Mouse (Mus musculus) embryonic facial prominence, embryonic 13.5 days (tissue): ENCODE measurements around the gene Mrpl27. TPM values are rescaled to one million over a fixed set of nuclear protein-coding genes. Genes with fewer than 3 reads are reported as not detected.
A peak's percentile ranks its signal among the peaks of the same experiment; 100 is the strongest.

ENCODE experiments used
- ATAC-seq: fragments of 200-750 bp; cut with Nextera tagmentation; 2 replicates; pipeline ENCODE4 v1.8.0; 2017; ENCODE audit warnings: low read depth; ENCODE audit not compliant: insufficient number of reproducible peaks, insufficient read depth, low FRiP score, low TSS enrichment
- H3K27ac ChIP-seq: fragments of 300-500 bp; sonication (generic); 2 replicates; pipeline ENCODE4 v1.5.1; 2015; ENCODE audit warnings: moderate library complexity, mild to moderate bottlenecking, inconsistent platforms
- H3K27me3 ChIP-seq: fragments of 300-500 bp; sonication (generic); 2 replicates; pipeline ENCODE4 v1.6.1; 2015; ENCODE audit warnings: mild to moderate bottlenecking, inconsistent platforms
- H3K36me3 ChIP-seq: fragments of 300-500 bp; sonication (generic); 2 replicates; pipeline ENCODE4 v1.6.1; 2015; ENCODE audit warnings: mild to moderate bottlenecking, inconsistent platforms
- H3K4me1 ChIP-seq: fragments of 300-500 bp; sonication (generic); 2 replicates; pipeline ENCODE4 v1.6.1; 2015; ENCODE audit warnings: inconsistent platforms
- H3K4me2 ChIP-seq: fragments of 300-500 bp; sonication (generic); 2 replicates; pipeline ENCODE4 v1.6.1; 2015; ENCODE audit warnings: moderate library complexity, mild to moderate bottlenecking, inconsistent platforms
- H3K4me3 ChIP-seq: fragments of 300-500 bp; sonication (generic); 2 replicates; pipeline ENCODE4 v1.5.1; 2015; ENCODE audit warnings: mild to moderate bottlenecking, inconsistent platforms
- H3K9ac ChIP-seq: fragments of 300-500 bp; sonication (generic); 2 replicates; pipeline ENCODE4 v1.6.1; 2015; ENCODE audit warnings: mild to moderate bottlenecking, inconsistent platforms
- H3K9me3 ChIP-seq: fragments of 300-500 bp; sonication (generic); 2 replicates; pipeline ENCODE4 v1.6.1; 2016; ENCODE audit warnings: inconsistent platforms
- WGBS: fragments of 180-500 bp; shearing (Covaris S2); methylation state at CpG from one replicate; pipeline ENCODE4 v1.1.7; 2015; ENCODE audit warnings: mixed read lengths; 5-methylcytosine and 5-hydroxymethylcytosine counted together
- polyA plus RNA-seq: library from polyadenylated mRNA; unstranded; fragments of >200 nt; fragmentation: Nextera tagmentation; extraction: Ambion mirVana; gene quantifications from 2 replicates; pipeline ENCODE4 v1.2.1, GENCODE M21; 2015

The Mrpl27 gene
- polyA plus RNA-seq = 144 and 153 TPM in 2 replicates

- peak; percentile 79 for ATAC-seq
- Histone ChIP-seq H3K27me3 (no peaks in the 10 kb centered on the region), H3K9ac (peak within 1 kb of the TSS; percentile 73), H3K27ac (peak within 1 kb of the TSS; percentile 95), H3K4me2 (peak within 1 kb of the TSS; percentile 69), H3K36me3 (peaks cover 46% of the 10 kb centered on the region), H3K9me3 (no peaks in the 10 kb centered on the region), H3K4me3 (peak within 1 kb of the TSS; percentile 64), H3K4me1 (peaks cover 15% of the 10 kb centered on the region)
- WGBS = under 1% methylated on average over 32 of the region's 32 CpGs
These were observed at the start of gene Mrpl27, which contains the start of gene Eme1 for GRCm38 (mm10) chr11:94653663-94654436. Gene Mrpl27 (plus strand): TSS chr11:94653767. Gene Eme1 (minus strand): TSS chr11:94653964.

GRCm38 (mm10) chr11:94610744-94611740 lies 42.5 kb upstream of the Mrpl27 start:
- Histone ChIP-seq H3K9me3 (no peaks in the 10 kb centered on the region), H3K27me3 (peaks cover 6% of the 10 kb centered on the region; the same call in 1 of the 2 replicates), H3K27ac (no peak overlapping the region), H3K4me2 (no peak overlapping the region), H3K9ac (no peak overlapping the region), H3K36me3 (no peaks in the 10 kb centered on the region), H3K4me3 (no peak overlapping the region), H3K4me1 (no peaks in the 10 kb centered on the region)
- 76% methylated on average over 4 of the region's 4 CpGs for WGBS
- no peak for ATAC-seq

- no peak for ATAC-seq
- H3K36me3 ChIP-seq = no peaks in the 10 kb centered on the region
- H3K9me3 ChIP-seq = no peaks in the 10 kb centered on the region
- no peak overlapping the region for H3K27ac ChIP-seq
- whole genome bisulfite sequencing = 72% methylated on average over 4 of the region's 4 CpGs
- no peak overlapping the region for H3K4me2 ChIP-seq
- H3K9ac ChIP-seq = no peak overlapping the region
- peaks cover 6% of the 10 kb centered on the region; the same call in 1 of the 2 replicates for H3K27me3 ChIP-seq
- H3K4me1 ChIP-seq = no peaks in the 10 kb centered on the region
- H3K4me3 ChIP-seq = no peak overlapping the region
These were observed 39.0 kb upstream of the Mrpl27 start for GRCm38 (mm10) chr11:94614603-94615002.

- Histone ChIP-seq H3K4me2 (no peak overlapping the region), H3K4me1 (no peaks in the 10 kb centered on the region), H3K36me3 (no peaks in the 10 kb centered on the region), H3K27ac (no peak overlapping the region), H3K9me3 (no peaks in the 10 kb centered on the region), H3K9ac (no peak overlapping the region), H3K27me3 (peaks cover 6% of the 10 kb centered on the region; the same call in 1 of the 2 replicates), H3K4me3 (no peak overlapping the region)
- 23% methylated on average over 4 of the region's 4 CpGs for WGBS
- ATAC-seq = 0 out of 2 replicates have a peak, but pooled peaks have one; percentile 37
These were observed 38.1 kb upstream of the Mrpl27 start for GRCm38 (mm10) chr11:94615494-94615893.

GRCm38 (mm10) chr11:94617646-94618045 lies 35.9 kb upstream of the Mrpl27 start:
- peaks cover 6% of the 10 kb centered on the region; the same call in 1 of the 2 replicates for H3K27me3 ChIP-seq
- no peak overlapping the region for H3K9ac ChIP-seq
- no peak overlapping the region for H3K4me2 ChIP-seq
- H3K9me3 ChIP-seq = no peaks in the 10 kb centered on the region
- 90% methylated on average over 2 of the region's 2 CpGs for WGBS
- H3K27ac ChIP-seq = no peak overlapping the region
- no peak for ATAC-seq
- no peaks in the 10 kb centered on the region for H3K36me3 ChIP-seq
- H3K4me1 ChIP-seq = no peaks in the 10 kb centered on the region
- no peak overlapping the region for H3K4me3 ChIP-seq

- no peaks in the 10 kb centered on the region for H3K9me3 ChIP-seq
- WGBS = 61% methylated on average over 6 of the region's 6 CpGs
- H3K27ac ChIP-seq = no peak overlapping the region
- no peak for ATAC-seq
- H3K9ac ChIP-seq = no peak overlapping the region
- H3K36me3 ChIP-seq = no peaks in the 10 kb centered on the region
- no peaks in the 10 kb centered on the region for H3K4me1 ChIP-seq
- no peak overlapping the region for H3K4me3 ChIP-seq
- H3K4me2 ChIP-seq = no peak overlapping the region
- no peaks in the 10 kb centered on the region for H3K27me3 ChIP-seq
These were observed 32.7 kb upstream of the Mrpl27 start for GRCm38 (mm10) chr11:94620766-94621457.

GRCm38 (mm10) chr11:94621458-94621852 lies 32.1 kb upstream of the Mrpl27 start:
- no peak overlapping the region for H3K27ac ChIP-seq
- no peaks in the 10 kb centered on the region for H3K27me3 ChIP-seq
- no peak overlapping the region for H3K4me3 ChIP-seq
- no peak for ATAC-seq
- H3K9ac ChIP-seq = no peak overlapping the region
- no peak overlapping the region for H3K4me2 ChIP-seq
- H3K4me1 ChIP-seq = no peaks in the 10 kb centered on the region
- no peaks in the 10 kb centered on the region for H3K9me3 ChIP-seq
- H3K36me3 ChIP-seq = no peaks in the 10 kb centered on the region

GRCm38 (mm10) chr11:94622162-94622561 lies 31.4 kb upstream of the Mrpl27 start:
- ATAC-seq = no peak
- Histone ChIP-seq H3K9ac (no peak overlapping the region), H3K4me2 (no peak overlapping the region), H3K27ac (no peak overlapping the region), H3K27me3 (no peaks in the 10 kb centered on the region), H3K9me3 (no peaks in the 10 kb centered on the region), H3K4me3 (no peak overlapping the region), H3K36me3 (no peaks in the 10 kb centered on the region), H3K4me1 (no peaks in the 10 kb centered on the region)
- WGBS = 72% methylated on average over 2 of the region's 2 CpGs

GRCm38 (mm10) chr11:94629199-94629883 lies 24.2 kb upstream of the Mrpl27 start, which contains the start of gene Lrrc59:
Gene Lrrc59 (plus strand): TSS chr11:94629767.
- 4% methylated on average over 41 of the region's 41 CpGs for WGBS
- Histone ChIP-seq H3K9ac (peak within 1 kb of the TSS; percentile 93), H3K36me3 (peaks cover 26% of the 10 kb centered on the region), H3K4me2 (peak within 1 kb of the TSS; percentile 90), H3K27ac (peak within 1 kb of the TSS; percentile 78), H3K9me3 (no peaks in the 10 kb centered on the region), H3K4me3 (peak within 1 kb of the TSS; percentile 97), H3K27me3 (no peaks in the 10 kb centered on the region), H3K4me1 (peaks cover 13% of the 10 kb centered on the region)
- ATAC-seq = peak; percentile 92

GRCm38 (mm10) chr11:94629884-94630198 lies 23.7 kb upstream of the Mrpl27 start:
- peak overlapping the region; percentile 93 for H3K9ac ChIP-seq
- ATAC-seq = peak; percentile 67
- no peaks in the 10 kb centered on the region for H3K9me3 ChIP-seq
- peaks cover 13% of the 10 kb centered on the region for H3K4me1 ChIP-seq
- whole genome bisulfite sequencing = under 1% methylated on average over 28 of the region's 28 CpGs
- peaks cover 31% of the 10 kb centered on the region for H3K36me3 ChIP-seq
- H3K27me3 ChIP-seq = no peaks in the 10 kb centered on the region
- H3K4me3 ChIP-seq = peak overlapping the region; percentile 97
- H3K4me2 ChIP-seq = peak overlapping the region; percentile 90
- H3K27ac ChIP-seq = peak overlapping the region; percentile 78
